Mouse (Mus musculus) erythroid progenitor cell, adult 5-6 weeks (primary cell): ENCODE data around the gene Cgas. TPM values are rescaled to one million over a fixed set of nuclear protein-coding genes. Genes with fewer than 3 reads are reported as not detected.

Source experiments
- ATAC-seq: replicated peaks from 2 replicates; pipeline ENCODE4 v1.8.0; 2016; ENCODE audit warnings: moderate number of reproducible peaks, mild to moderate bottlenecking, moderate TSS enrichment, inconsistent platforms; ENCODE audit not compliant: poor library complexity, low FRiP score, severe bottlenecking
- total RNA-seq, 2 experiments: library from RNA; stranded (forward) in 1 of 2; stranded (reverse) in 1 of 2; fragments of 150-400 nt in 1 of 2; fragments of 186-747, 209-891 nt in 1 of 2; gene quantifications; 2 replicates each; pipeline versions ENCODE4 v1.2.3 to v1.2.4; 2015 to 2017; ENCODE audit warnings: low replicate concordance in 2 of 2

Cgas gene
- total RNA-seq, 2 experiments from 2014 or later = 1.1 to 2.5 TPM

DNA sequence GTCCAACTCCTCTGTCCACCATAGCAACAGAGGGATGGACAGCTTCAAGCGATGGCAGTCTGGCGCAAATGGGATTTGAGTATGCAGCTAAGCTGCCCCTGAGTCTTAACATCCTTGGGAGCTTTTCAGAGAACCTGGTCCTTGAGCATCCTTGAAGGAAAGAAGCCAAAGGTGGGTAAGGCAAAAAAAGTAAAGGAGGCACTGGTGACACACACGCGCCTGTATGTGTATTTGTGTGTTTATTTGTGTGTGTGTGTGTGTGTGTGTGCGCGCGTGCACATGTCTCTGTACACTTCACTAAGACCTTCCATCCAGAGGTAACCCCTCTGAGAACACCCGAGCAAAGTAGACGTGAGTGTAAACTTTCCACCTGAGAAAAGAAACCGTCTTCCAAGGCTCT lies 49.3 kb downstream of the Cgas start:
- no peak for ATAC-seq

DNA sequence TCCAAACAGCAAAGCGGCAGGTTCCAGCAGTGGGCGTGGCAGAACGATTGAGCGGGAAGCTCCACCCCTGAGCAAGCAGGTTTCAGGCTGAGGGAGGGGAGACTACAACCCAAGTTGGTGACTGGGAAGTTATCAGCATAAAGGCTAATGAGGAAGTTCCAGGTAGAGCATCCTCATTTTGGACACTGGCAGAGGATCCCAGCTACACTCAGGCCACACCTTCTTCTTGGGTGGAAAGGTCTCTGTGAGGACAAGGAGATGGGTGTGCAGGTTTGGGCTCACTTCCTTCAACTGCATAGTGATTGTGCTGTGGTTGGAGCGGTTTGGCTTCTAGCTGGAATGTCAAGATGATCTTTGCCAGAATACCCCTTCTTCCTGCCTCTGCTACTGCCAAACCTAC lies 53.1 kb downstream of the Cgas start:
- no peak for ATAC-seq

DNA sequence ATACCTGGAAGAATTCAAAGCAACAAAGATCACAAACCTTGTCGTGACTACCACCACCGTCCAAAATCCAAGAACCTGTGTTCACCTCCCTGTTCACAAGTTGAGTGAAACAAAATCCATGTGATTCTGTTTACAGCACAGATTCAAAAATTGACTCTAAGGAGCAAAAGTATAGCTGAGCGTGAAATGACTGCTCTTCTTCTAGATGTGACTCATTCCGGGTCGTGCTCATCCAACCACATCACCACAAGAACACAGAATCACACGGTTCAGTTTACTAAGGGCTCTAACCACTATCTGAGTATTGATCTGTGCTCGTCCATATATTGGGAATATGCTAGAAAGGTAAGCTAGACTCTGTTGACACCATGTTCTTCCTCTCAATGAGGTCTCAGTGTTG lies 56.1 kb downstream of the Cgas start:
- no peak for ATAC-seq

DNA sequence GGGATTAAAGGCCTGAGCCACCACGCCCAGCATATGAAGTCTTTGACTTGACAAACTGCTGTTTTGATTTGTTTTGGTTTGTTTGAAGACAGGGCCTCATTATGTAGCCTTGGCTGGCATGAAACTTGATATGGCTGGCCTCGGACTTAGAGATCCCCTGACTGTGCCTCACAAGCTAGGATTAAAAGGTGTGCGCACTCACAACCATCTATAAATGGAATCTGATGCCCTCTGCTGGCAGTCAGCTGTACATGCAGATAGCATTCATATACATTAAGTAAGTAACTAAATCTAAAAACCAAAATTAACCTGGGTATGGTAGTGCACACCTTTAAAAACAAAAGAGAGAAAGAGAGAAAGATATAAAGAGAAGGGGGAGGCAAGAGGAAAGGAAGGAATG lies 57.1 kb downstream of the Cgas start:
- ATAC-seq = no peak

Other genes with a start within 250 kb of the Cgas start
- gene Gsta1, start 212.6 kb downstream of the Cgas start, total RNA-seq (2015; ENCODE audit: low replicate concordance) = not detected in 2 replicates
- gene Gsta1, start 212.6 kb downstream of the Cgas start, total RNA-seq (2017; ENCODE audit: low replicate concordance) = not detected in 2 replicates
- not detected in 2 replicates for gene Gm3776, start 186.1 kb downstream of the Cgas start, total RNA-seq (2015; ENCODE audit: low replicate concordance)
- gene Gm3776, start 186.1 kb downstream of the Cgas start, total RNA-seq (2017; ENCODE audit: low replicate concordance) = not detected in 2 replicates
- gene Gm10639, start 153.3 kb downstream of the Cgas start, total RNA-seq (2015; ENCODE audit: low replicate concordance) = not detected in 2 replicates
- gene Gm10639, start 153.3 kb downstream of the Cgas start, total RNA-seq (2017; ENCODE audit: low replicate concordance) = not detected in 2 replicates
- gene Omt2a, start 128.4 kb downstream of the Cgas start, total RNA-seq (2015; ENCODE audit: low replicate concordance) = not detected in 2 replicates
- gene Omt2a, start 128.4 kb downstream of the Cgas start, total RNA-seq (2017; ENCODE audit: low replicate concordance) = not detected in 2 replicates
- gene Omt2b, start 115.6 kb downstream of the Cgas start, total RNA-seq (2015; ENCODE audit: low replicate concordance) = not detected in 2 replicates
- not detected in 2 replicates for gene Omt2b, start 115.6 kb downstream of the Cgas start, total RNA-seq (2017; ENCODE audit: low replicate concordance)
- gene Gsta2, start 87.4 kb downstream of the Cgas start, total RNA-seq (2015; ENCODE audit: low replicate concordance) = not detected in 2 replicates
- gene Gsta2, start 87.4 kb downstream of the Cgas start, total RNA-seq (2017; ENCODE audit: low replicate concordance) = not detected in 2 replicates
- not detected in 2 replicates for gene Dppa5a, start 75.1 kb downstream of the Cgas start, total RNA-seq (2015; ENCODE audit: low replicate concordance)
- not detected in 2 replicates for gene Dppa5a, start 75.1 kb downstream of the Cgas start, total RNA-seq (2017; ENCODE audit: low replicate concordance)
- not detected in 2 replicates for gene Ooep, start 64.5 kb downstream of the Cgas start, total RNA-seq (2015; ENCODE audit: low replicate concordance)
- gene Ooep, start 64.5 kb downstream of the Cgas start, total RNA-seq (2017; ENCODE audit: low replicate concordance) = not detected in 2 replicates
- 0.84 TPM in 1 of 2 replicates, not detected in the other for gene Ddx43, start 47.5 kb downstream of the Cgas start, total RNA-seq (2015; ENCODE audit: low replicate concordance)
- gene Ddx43, start 47.5 kb downstream of the Cgas start, total RNA-seq (2017; ENCODE audit: low replicate concordance) = not detected in 2 replicates
- 10.5 and 78.6 TPM in 2 replicates for gene Mto1, start 5.0 kb upstream of the Cgas start, total RNA-seq (2015; ENCODE audit: low replicate concordance)
- gene Mto1, start 5.0 kb upstream of the Cgas start, total RNA-seq (2017; ENCODE audit: low replicate concordance) = 28.7 and 34.8 TPM in 2 replicates
- not detected in 2 replicates for gene Gm17324, start 5.5 kb upstream of the Cgas start, total RNA-seq (2015; ENCODE audit: low replicate concordance)
- 2.7 TPM in 1 of 2 replicates, not detected in the other for gene Gm17324, start 5.5 kb upstream of the Cgas start, total RNA-seq (2017; ENCODE audit: low replicate concordance)
- gene Eef1a1, start 45.9 kb upstream of the Cgas start, total RNA-seq (2015; ENCODE audit: low replicate concordance) = 4,196 and 4,552 TPM in 2 replicates
- 1,708 and 2,374 TPM in 2 replicates for gene Eef1a1, start 45.9 kb upstream of the Cgas start, total RNA-seq (2017; ENCODE audit: low replicate concordance)
- 0.84 and 5.4 TPM in 2 replicates for gene Slc17a5, start 144.8 kb upstream of the Cgas start, total RNA-seq (2015; ENCODE audit: low replicate concordance)
- 1.8 and 2.8 TPM in 2 replicates for gene Slc17a5, start 144.8 kb upstream of the Cgas start, total RNA-seq (2017; ENCODE audit: low replicate concordance)
- not detected in 2 replicates for gene Cd109, start 172.3 kb upstream of the Cgas start, total RNA-seq (2015; ENCODE audit: low replicate concordance)
- gene Cd109, start 172.3 kb upstream of the Cgas start, total RNA-seq (2017; ENCODE audit: low replicate concordance) = not detected in 2 replicates